Mouse (Mus musculus) bone marrow, adult 2 months (tissue): ENCODE measurements around the gene Pakap.

Source experiments
- CTCF ChIP-seq: fragments of 200-500 bp; IDR thresholded peaks from 2 replicates; pipeline ENCODE4 v1.5.1; 2011; ENCODE audit warnings: low read length, control low read depth; ENCODE audit not compliant: control insufficient read depth, insufficient read depth
- POLR2A ChIP-seq: fragments of 200-500 bp; IDR thresholded peaks from 2 replicates; pipeline ENCODE4 v1.6.1; 2011; ENCODE audit warnings: low read depth, mild to moderate bottlenecking, control low read depth, low read length, borderline replicate concordance; ENCODE audit not compliant: control insufficient read depth

DNA sequence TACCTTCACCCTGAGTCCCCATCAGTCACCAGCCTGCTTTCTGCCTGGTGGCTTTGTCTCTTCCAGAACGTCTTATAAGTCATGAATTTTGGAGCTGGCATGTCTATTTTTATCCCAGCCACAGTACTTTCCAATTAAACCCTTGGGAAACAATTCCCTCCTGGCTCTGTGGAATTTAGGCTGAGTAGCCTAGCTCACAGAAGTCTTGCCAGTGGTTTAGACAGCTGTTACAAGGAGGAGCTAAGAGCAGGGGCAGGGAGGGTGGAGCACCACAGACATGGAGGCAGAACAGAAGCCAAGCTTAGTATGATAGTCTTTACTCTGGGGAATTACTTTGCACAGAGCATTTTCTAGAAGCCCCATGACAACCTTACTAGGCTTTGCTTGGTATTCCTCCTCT is 17.8 kb upstream of the Pakap start:
- TF ChIP-seq POLR2A = no peak
- no peak for TF ChIP-seq CTCF
